Mouse (Mus musculus) neural tube, embryonic 13.5 days (tissue): ENCODE data around the gene Mex3d. TPM values are rescaled to one million over a fixed set of nuclear protein-coding genes. Genes with fewer than 3 reads are reported as not detected.

Experiments used
- ATAC-seq: fragments of 200-750 bp; cut with Nextera tagmentation; 2 replicates; pipeline ENCODE4 v1.8.0; 2017; ENCODE audit warnings: low read depth, mild to moderate bottlenecking, moderate TSS enrichment, moderate library complexity
- H3K27ac ChIP-seq: fragments of 300-500 bp; sonication (generic); replicated peaks from 2 replicates; pipeline ENCODE4 v1.5.1; 2015; ENCODE audit warnings: moderate library complexity, mild to moderate bottlenecking, inconsistent platforms
- H3K27me3 ChIP-seq: fragments of 300-500 bp; sonication (generic); 2 replicates; pipeline ENCODE4 v1.6.1; 2015; ENCODE audit warnings: mild to moderate bottlenecking, inconsistent platforms
- H3K36me3 ChIP-seq: fragments of 300-500 bp; sonication (generic); 2 replicates; pipeline ENCODE4 v1.6.1; 2015; ENCODE audit warnings: mild to moderate bottlenecking, inconsistent platforms
- H3K4me1 ChIP-seq: fragments of 300-500 bp; sonication (generic); replicated peaks from 2 replicates; pipeline ENCODE4 v1.6.1; 2015; ENCODE audit warnings: inconsistent platforms
- H3K4me2 ChIP-seq: fragments of 300-500 bp; sonication (generic); 2 replicates; pipeline ENCODE4 v1.6.1; 2015; ENCODE audit warnings: inconsistent platforms, mild to moderate bottlenecking, moderate library complexity
- H3K4me3 ChIP-seq: fragments of 300-500 bp; sonication (generic); 2 replicates; pipeline ENCODE4 v1.5.1; 2015; ENCODE audit warnings: mild to moderate bottlenecking, inconsistent platforms
- H3K9ac ChIP-seq: fragments of 300-500 bp; sonication (generic); 2 replicates; pipeline ENCODE4 v1.6.1; 2015; ENCODE audit warnings: moderate library complexity, mild to moderate bottlenecking, inconsistent platforms
- H3K9me3 ChIP-seq: fragments of 300-500 bp; sonication (generic); 2 replicates; pipeline ENCODE4 v1.6.1; 2016; ENCODE audit warnings: inconsistent platforms
- WGBS: fragments of 180-500 bp; shearing (Covaris S2); methylation state at CpG from one replicate; pipeline ENCODE4 v1.1.7; 2015; 5-methylcytosine and 5-hydroxymethylcytosine counted together
- polyA plus RNA-seq: library from polyadenylated mRNA; unstranded; fragments of >200 nt; fragmentation: Nextera tagmentation; extraction: Ambion mirVana; gene quantifications from 2 replicates; pipeline ENCODE4 v1.2.1, GENCODE M21; 2015

Mex3d gene
- polyA plus RNA-seq, 1 experiment from 2014 or later = 15.6 TPM

- H3K27ac ChIP-seq = peak within 1 kb of the TSS; percentile 89
- H3K27me3 ChIP-seq = no peaks in the 10 kb centered on the region
- peaks cover 38% of the 10 kb centered on the region for H3K4me1 ChIP-seq
- H3K36me3 ChIP-seq = peaks cover 59% of the 10 kb centered on the region
- peak within 1 kb of the TSS; percentile 92 for H3K4me3 ChIP-seq
- WGBS = 2% methylated on average over 27 of the region's 27 CpGs
- peak within 1 kb of the TSS; percentile 95 for H3K4me2 ChIP-seq
- no peaks in the 10 kb centered on the region for H3K9me3 ChIP-seq
- peak within 1 kb of the TSS; percentile 95 for H3K9ac ChIP-seq
- ATAC-seq = peak; percentile 73
These were observed 19.4 kb upstream of the Mex3d start, which contains the start of gene Uqcr11 for GRCm38 (mm10) chr10:80406684-80407501. Uqcr11 (minus strand) TSS chr10:80406830.

- Histone ChIP-seq H3K36me3 (peaks cover 55% of the 10 kb centered on the region), H3K4me3 (peak overlapping the region; percentile 92), H3K27me3 (no peaks in the 10 kb centered on the region), H3K9ac (peak overlapping the region; percentile 95), H3K4me1 (peaks cover 41% of the 10 kb centered on the region), H3K4me2 (peak overlapping the region; percentile 95), H3K9me3 (no peaks in the 10 kb centered on the region), H3K27ac (peak overlapping the region; percentile 89; the same call in 1 of the 2 replicates)
- no peak for ATAC-seq
- WGBS = 56% methylated on average over 10 of the region's 10 CpGs
These were observed 18.2 kb upstream of the Mex3d start for GRCm38 (mm10) chr10:80405481-80406173.

GRCm38 (mm10) chr10:80403044-80403692 lies 15.7 kb upstream of the Mex3d start:
- WGBS = 96% methylated on average over 4 of the region's 4 CpGs
- Histone ChIP-seq H3K4me2 (no peak overlapping the region), H3K9me3 (no peaks in the 10 kb centered on the region), H3K4me1 (peaks cover 48% of the 10 kb centered on the region), H3K27ac (no peak overlapping the region), H3K9ac (no peak overlapping the region), H3K4me3 (no peak overlapping the region), H3K36me3 (peaks cover 33% of the 10 kb centered on the region), H3K27me3 (no peaks in the 10 kb centered on the region)
- no peak for ATAC-seq

- no peak for ATAC-seq
- Histone ChIP-seq H3K4me2 (peak overlapping the region; percentile 96), H3K27ac (peak overlapping the region; percentile 87), H3K27me3 (no peaks in the 10 kb centered on the region), H3K36me3 (peaks cover 40% of the 10 kb centered on the region), H3K9ac (peak overlapping the region; percentile 76), H3K4me3 (peak overlapping the region; percentile 76), H3K9me3 (no peaks in the 10 kb centered on the region), H3K4me1 (peaks cover 53% of the 10 kb centered on the region)
- 89% methylated on average over 4 of the region's 4 CpGs for WGBS
These were observed 13.3 kb upstream of the Mex3d start for GRCm38 (mm10) chr10:80400704-80401161.

- H3K4me2 ChIP-seq = peak overlapping the region; percentile 96
- 15% methylated on average over 17 of the region's 17 CpGs for WGBS
These were observed 12.7 kb upstream of the Mex3d start for GRCm38 (mm10) chr10:80399973-80400703.

GRCm38 (mm10) chr10:80399191-80399972 lies 11.9 kb upstream of the Mex3d start, which contains the start of gene Mbd3:
Mbd3 (minus strand) TSS chr10:80399550.
- Histone ChIP-seq H3K36me3 (peaks cover 53% of the 10 kb centered on the region), H3K4me3 (peak within 1 kb of the TSS; percentile 76)
- WGBS = under 1% methylated on average over 80 of the region's 82 CpGs

More at GRCm38 (mm10) chr10:80399973-80400703, 12.7 kb upstream of the Mex3d start:
- Histone ChIP-seq H3K27ac (peak overlapping the region; percentile 87), H3K27me3 (no peaks in the 10 kb centered on the region), H3K4me3 (peak overlapping the region; percentile 76), H3K9me3 (no peaks in the 10 kb centered on the region), H3K36me3 (peaks cover 46% of the 10 kb centered on the region), H3K9ac (peak overlapping the region; percentile 76), H3K4me1 (peaks cover 48% of the 10 kb centered on the region)
- ATAC-seq = no peak

GRCm38 (mm10) chr10:80398719-80399190 lies 11.3 kb upstream of the Mex3d start:
- peaks cover 37% of the 10 kb centered on the region for H3K4me1 ChIP-seq
- peak overlapping the region; percentile 96 for H3K4me2 ChIP-seq
- peak overlapping the region; percentile 95 for H3K9ac ChIP-seq
- peak overlapping the region; percentile 76 for H3K4me3 ChIP-seq
- peak overlapping the region; percentile 100 for H3K27ac ChIP-seq
- no peaks in the 10 kb centered on the region for H3K27me3 ChIP-seq
- WGBS = under 1% methylated on average over 59 of the region's 59 CpGs
- H3K36me3 ChIP-seq = peaks cover 53% of the 10 kb centered on the region
- no peaks in the 10 kb centered on the region for H3K9me3 ChIP-seq
- ATAC-seq = peak; percentile 88

More at GRCm38 (mm10) chr10:80399191-80399972, 11.9 kb upstream of the Mex3d start, which contains the start of gene Mbd3:
- Histone ChIP-seq H3K9ac (peak within 1 kb of the TSS; percentile 95), H3K9me3 (no peaks in the 10 kb centered on the region), H3K4me2 (peak within 1 kb of the TSS; percentile 96), H3K4me1 (peaks cover 40% of the 10 kb centered on the region), H3K27ac (peak within 1 kb of the TSS; percentile 100), H3K27me3 (no peaks in the 10 kb centered on the region)
- peak; percentile 97 for ATAC-seq

GRCm38 (mm10) chr10:80398174-80398535 lies 10.7 kb upstream of the Mex3d start:
- Histone ChIP-seq H3K4me3 (peak overlapping the region; percentile 76), H3K36me3 (peaks cover 53% of the 10 kb centered on the region), H3K9ac (peak overlapping the region; percentile 95), H3K4me2 (peak overlapping the region; percentile 96), H3K9me3 (no peaks in the 10 kb centered on the region), H3K27ac (peak overlapping the region; percentile 100), H3K4me1 (peaks cover 37% of the 10 kb centered on the region), H3K27me3 (no peaks in the 10 kb centered on the region)
- WGBS = 0% methylated on average over 1 of the region's 1 CpGs
- no peak for ATAC-seq

- Histone ChIP-seq H3K27me3 (no peaks in the 10 kb centered on the region), H3K9me3 (no peaks in the 10 kb centered on the region), H3K27ac (peak overlapping the region; percentile 100), H3K4me3 (peak overlapping the region; percentile 76), H3K4me2 (peak overlapping the region; percentile 96), H3K9ac (peak overlapping the region; percentile 95), H3K4me1 (peaks cover 37% of the 10 kb centered on the region), H3K36me3 (peaks cover 53% of the 10 kb centered on the region)
- no peak for ATAC-seq
- 43% methylated on average over 8 of the region's 8 CpGs for WGBS
These were observed 10.2 kb upstream of the Mex3d start for GRCm38 (mm10) chr10:80397524-80398173.

GRCm38 (mm10) chr10:80396822-80397523 lies 9.5 kb upstream of the Mex3d start:
- 88% methylated on average over 11 of the region's 11 CpGs for whole genome bisulfite sequencing
- no peaks in the 10 kb centered on the region for H3K27me3 ChIP-seq
- H3K4me3 ChIP-seq = peak overlapping the region; percentile 76
- H3K27ac ChIP-seq = peak overlapping the region; percentile 100
- ATAC-seq = no peak
- H3K4me2 ChIP-seq = peak overlapping the region; percentile 96
- H3K4me1 ChIP-seq = peaks cover 37% of the 10 kb centered on the region
- peaks cover 53% of the 10 kb centered on the region for H3K36me3 ChIP-seq
- peak overlapping the region; percentile 95 for H3K9ac ChIP-seq
- H3K9me3 ChIP-seq = no peaks in the 10 kb centered on the region
